Mouse (Mus musculus): ENCODE measurements around the gene Bmp8a.
A peak's percentile ranks its signal among the peaks of the same experiment; 100 is the strongest.
"Not testable (repeated sequence)": the region's sequence is repeated elsewhere in the genome, so short reads cannot be mapped to it uniquely, and the experiment has no call there.

Bmp8a gene

GRCm38 (mm10) chr4:123289038-123289437, 54.0 kb downstream of the Bmp8a start:
- no peak for DNase-seq (ENCODE audit: low read depth, low spot score)

GRCm38 (mm10) chr4:123286790-123287189, 56.3 kb downstream of the Bmp8a start:
- no peak for DNase-seq (ENCODE audit: low read depth, low spot score)

DNA sequence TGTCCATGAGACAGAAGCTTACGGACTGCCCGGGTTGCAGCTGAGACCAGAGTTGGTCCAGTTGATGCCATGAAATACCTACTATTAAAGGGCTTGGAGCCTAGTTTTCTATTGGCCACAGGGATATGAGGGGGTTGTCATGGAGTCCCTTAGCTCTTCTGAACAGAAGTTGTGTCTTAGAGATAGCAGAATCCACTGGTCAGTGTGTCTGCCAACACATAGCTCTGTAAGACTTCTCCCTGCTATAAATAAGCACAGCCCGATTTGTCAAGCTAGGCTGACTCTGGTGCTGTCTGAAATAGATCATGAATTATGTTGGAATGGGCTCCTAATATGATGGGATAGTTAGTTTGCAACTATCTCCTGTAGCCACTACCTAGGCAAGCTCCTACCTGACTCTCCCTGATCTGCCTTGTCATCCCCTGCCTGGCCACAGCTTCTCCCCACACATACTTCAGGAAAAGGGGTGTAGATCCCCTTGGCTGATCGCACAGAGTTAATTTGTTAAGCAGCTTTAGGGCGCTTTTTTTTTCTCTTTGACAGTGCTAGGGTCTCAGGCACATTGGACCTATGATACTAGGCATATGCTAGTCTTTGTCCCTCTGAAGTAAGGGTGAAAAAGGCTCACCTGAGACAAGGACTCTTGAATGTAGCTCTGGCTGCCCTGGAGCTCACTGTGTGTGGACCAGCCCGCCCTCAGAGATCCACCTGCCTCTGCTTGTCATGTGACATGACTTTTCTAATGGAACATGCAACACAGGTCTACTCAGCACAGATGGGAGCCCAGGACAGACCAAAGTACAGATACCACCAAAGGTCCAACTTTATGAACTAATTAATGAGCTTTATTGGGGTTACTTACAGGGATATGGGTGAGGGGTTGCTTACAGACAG, 58.1 kb downstream of the Bmp8a start:
- no peak for DNase-seq (ENCODE audit: low read depth, low spot score)

- DNase-seq (ENCODE audit: low read depth, low spot score), result not testable (repeated sequence)
Measured at GRCm38 (mm10) chr4:123283675-123284064, 59.4 kb downstream of the Bmp8a start.

DNA sequence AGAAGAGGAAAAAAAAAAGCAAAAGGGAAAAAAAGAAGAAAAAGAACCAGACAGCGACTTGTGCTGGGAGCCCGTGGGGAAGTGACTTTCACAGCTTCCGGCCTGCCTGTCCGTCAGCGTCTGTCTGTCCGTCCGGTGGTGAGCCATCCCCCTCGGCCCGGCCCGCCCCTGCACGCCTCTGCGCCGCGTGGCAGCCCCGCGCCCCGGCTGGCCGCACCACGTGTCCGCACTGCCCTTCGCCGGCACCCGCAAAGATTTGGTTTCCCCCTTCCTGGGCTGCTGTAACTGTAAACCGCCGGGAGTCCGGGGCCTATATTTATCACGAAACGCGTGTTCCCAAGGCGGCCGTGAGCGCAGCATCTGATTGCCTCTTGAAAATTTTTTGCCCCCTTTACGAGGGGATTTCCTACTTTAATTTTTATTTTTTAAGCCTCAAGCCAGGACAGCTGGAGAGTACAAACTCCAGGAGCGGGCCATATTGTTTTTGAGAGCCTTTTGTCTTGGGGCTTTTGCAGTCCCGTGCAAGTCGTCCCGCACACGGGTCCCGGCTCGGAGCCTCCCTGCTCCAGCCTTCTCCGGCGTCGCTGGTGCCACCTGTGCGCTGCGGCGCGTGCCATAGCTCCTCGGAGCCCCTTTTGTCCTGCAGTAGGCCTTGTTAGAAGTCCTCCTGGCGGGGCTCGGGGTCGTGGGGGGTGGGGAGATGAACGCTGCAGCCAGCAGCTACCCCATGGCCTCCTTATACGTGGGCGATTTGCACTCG, 60.0 kb downstream of the Bmp8a start:
- not testable (repeated sequence) for DNase-seq (ENCODE audit: low read depth, low spot score)

GRCm38 (mm10) chr4:123282500-123282899, 60.6 kb downstream of the Bmp8a start:
- DNase-seq (ENCODE audit: low read depth, low spot score), result peak; percentile 49

GRCm38 (mm10) chr4:123280117-123280516, 62.9 kb downstream of the Bmp8a start:
- DNase-seq (ENCODE audit: low read depth, low spot score), result no peak

- no peak for DNase-seq (ENCODE audit: low read depth, low spot score)
Measured at GRCm38 (mm10) chr4:123271063-123271462, 72.0 kb downstream of the Bmp8a start.

Measured in brain, embryonic 18.5 days (tissue).